Mouse (Mus musculus) lung, embryonic 15.5 days (tissue): ENCODE measurements around the gene Sppl2b. TPM values are rescaled to one million over a fixed set of nuclear protein-coding genes. Genes with fewer than 3 reads are reported as not detected.
A peak's percentile ranks its signal among the peaks of the same experiment; 100 is the strongest.

Experiments used
- ATAC-seq: fragments of 200-750 bp; cut with Nextera tagmentation; 2 replicates; pipeline ENCODE4 v1.8.0; 2017; ENCODE audit warnings: moderate number of reproducible peaks, borderline replicate concordance; ENCODE audit not compliant: low FRiP score, low TSS enrichment; ENCODE audit errors: extremely low read depth
- H3K27ac ChIP-seq: fragments of 300-500 bp; sonication (generic); 2 replicates; pipeline ENCODE4 v1.5.1; 2015; ENCODE audit warnings: moderate library complexity, mild to moderate bottlenecking, inconsistent platforms
- H3K27me3 ChIP-seq: fragments of 300-500 bp; sonication (generic); 2 replicates; pipeline ENCODE4 v1.6.1; 2015; ENCODE audit warnings: inconsistent platforms
- H3K36me3 ChIP-seq: fragments of 300-500 bp; sonication (generic); 2 replicates; pipeline ENCODE4 v1.6.1; 2015; ENCODE audit warnings: inconsistent platforms
- H3K4me1 ChIP-seq: fragments of 300-500 bp; sonication (generic); 2 replicates; pipeline ENCODE4 v1.6.1; 2015; ENCODE audit warnings: inconsistent platforms
- H3K4me2 ChIP-seq: fragments of 300-500 bp; sonication (generic); 2 replicates; pipeline ENCODE4 v1.6.1; 2015; ENCODE audit warnings: inconsistent platforms, mild to moderate bottlenecking, moderate library complexity
- H3K4me3 ChIP-seq: fragments of 300-500 bp; sonication (generic); 2 replicates; pipeline ENCODE4 v1.5.1; 2015; ENCODE audit warnings: mild to moderate bottlenecking, inconsistent platforms
- H3K9ac ChIP-seq: fragments of 300-500 bp; sonication (generic); 2 replicates; pipeline ENCODE4 v1.6.1; 2015; ENCODE audit warnings: inconsistent platforms
- H3K9me3 ChIP-seq: fragments of 300-500 bp; sonication (generic); 2 replicates; pipeline ENCODE4 v1.6.1; 2016; ENCODE audit warnings: inconsistent platforms
- WGBS: fragments of 180-500 bp; shearing (Covaris S2); methylation state at CpG from one replicate; pipeline ENCODE4 v1.1.7; 2015; 5-methylcytosine and 5-hydroxymethylcytosine counted together
- microRNA counts: library from miRNA; unstranded; fragments of <30 nt; microRNA quantifications from one replicate; lab custom pipeline; 2016
- microRNA-seq: library from miRNA; unstranded; fragments of <30 nt; microRNA quantifications from one replicate; pipeline ENCODE4, GENCODE M21; 2016
- polyA plus RNA-seq: library from polyadenylated mRNA; unstranded; fragments of >200 nt; fragmentation: Nextera tagmentation; extraction: Ambion mirVana; gene quantifications from 2 replicates; pipeline ENCODE4 v1.2.1, GENCODE M21; 2015

Gene Sppl2b
- polyA plus RNA-seq, 1 experiment from 2014 or later = 40.8 TPM

DNA sequence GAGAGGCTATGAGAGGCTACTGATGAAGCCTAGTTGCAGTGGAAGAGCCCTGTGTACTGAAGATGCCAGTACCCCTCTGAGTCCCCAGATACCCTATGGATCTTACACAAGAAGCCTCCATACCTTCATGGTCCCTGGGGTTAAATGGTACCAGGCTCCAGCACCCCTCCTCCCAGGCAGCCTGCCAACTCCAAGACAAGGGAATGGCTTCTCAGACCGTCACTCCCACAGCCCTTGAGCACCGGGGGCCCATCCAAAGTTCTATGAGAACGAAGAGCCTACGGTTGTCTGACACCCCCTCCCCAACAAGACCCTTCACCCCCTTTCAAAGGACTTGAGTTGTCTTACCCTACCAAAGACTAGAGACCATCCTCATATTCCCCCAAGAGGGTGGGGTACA is 60.7 kb downstream of the Sppl2b start:
- H3K27ac ChIP-seq = no peak overlapping the region
- H3K9ac ChIP-seq = no peak overlapping the region
- H3K4me2 ChIP-seq = no peak overlapping the region
- no peak for ATAC-seq
- WGBS = 71% methylated on average over 4 of the region's 4 CpGs
- no peak overlapping the region for H3K4me3 ChIP-seq
- H3K36me3 ChIP-seq = peaks cover 31% of the 10 kb centered on the region
- H3K27me3 ChIP-seq = no peaks in the 10 kb centered on the region
- no peaks in the 10 kb centered on the region for H3K9me3 ChIP-seq
- peaks cover 24% of the 10 kb centered on the region for H3K4me1 ChIP-seq

- peak; percentile 35; the same call in 1 of the 2 replicates for ATAC-seq
- Histone ChIP-seq H3K4me3 (peak overlapping the region; percentile 99), H3K27ac (peak overlapping the region; percentile 83), H3K9me3 (no peaks in the 10 kb centered on the region), H3K27me3 (no peaks in the 10 kb centered on the region), H3K36me3 (peaks cover 18% of the 10 kb centered on the region), H3K4me2 (peak overlapping the region; percentile 95), H3K4me1 (peaks cover 31% of the 10 kb centered on the region), H3K9ac (peak overlapping the region; percentile 88)
- 3% methylated on average over 15 of the region's 15 CpGs for WGBS
These were observed 62.3 kb downstream of the Sppl2b start for GRCm38 (mm10) chr10:80917336-80917778.

DNA sequence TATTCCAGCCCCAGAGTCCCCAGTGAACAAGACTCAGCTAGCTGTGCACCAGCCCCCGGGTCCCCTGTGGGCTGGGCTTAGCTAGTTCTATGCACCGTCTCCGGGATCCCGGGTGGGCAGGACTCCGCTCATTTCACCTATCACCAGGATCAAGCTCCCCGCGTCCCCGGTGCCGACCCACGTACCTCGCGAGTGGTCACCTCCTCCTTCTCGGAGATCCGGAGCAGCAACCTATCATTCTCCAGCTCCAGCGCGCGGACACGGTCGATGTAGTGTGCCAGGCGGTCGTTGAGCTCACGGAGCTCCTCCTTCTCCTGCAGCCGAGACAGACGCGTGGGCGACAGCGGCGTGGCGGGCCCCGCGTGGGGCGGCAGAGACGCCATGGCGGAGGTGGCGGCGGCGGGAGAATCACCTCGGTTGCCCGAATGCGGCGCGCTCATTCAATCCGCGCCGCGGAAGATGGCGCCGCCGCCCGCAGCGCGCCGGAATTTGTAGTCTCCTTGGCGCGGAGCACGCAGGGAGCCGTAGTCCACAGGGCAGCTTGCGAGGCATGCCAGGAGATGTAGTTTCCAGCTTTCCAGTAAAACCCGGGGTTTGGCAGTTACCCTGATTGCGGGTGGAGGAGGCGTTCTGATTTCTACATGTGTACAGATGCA is 62.8 kb downstream of the Sppl2b start, which contains the start of gene Lmnb2:
TSS of gene Lmnb2 (minus strand) at position 467 of the 656 bp plus-strand sequence.
- ATAC-seq = peak; percentile 35; the same call in 1 of the 2 replicates
- under 1% methylated on average over 61 of the region's 61 CpGs for WGBS

More for the DNA sequence above, 62.8 kb downstream of the Sppl2b start, which contains the start of gene Lmnb2:
- Histone ChIP-seq H3K9me3 (no peaks in the 10 kb centered on the region), H3K27ac (peak within 1 kb of the TSS; percentile 83), H3K4me3 (peak within 1 kb of the TSS; percentile 99), H3K27me3 (no peaks in the 10 kb centered on the region), H3K36me3 (peaks cover 14% of the 10 kb centered on the region), H3K9ac (peak within 1 kb of the TSS; percentile 88), H3K4me2 (peak within 1 kb of the TSS; percentile 95), H3K4me1 (peaks cover 37% of the 10 kb centered on the region)

MicroRNAs encoded within 50 kb of the gene (microRNA counts, 519-probe panel; counts per million panel counts)
- 19.7 counts per million for microRNA mmu-miR-1982 (lab: Ali Mortazavi, UCI)

Small RNAs within 50 kb of the gene (microRNA-seq; reads per million reads assigned to microRNA genes)
- 1.7 reads per million for gene Mir1982

Other genes starting within 250 kb of the Sppl2b start
- gene Gm49322, start 249.3 kb upstream of the Sppl2b start, polyA plus RNA-seq = 3.2 and 5.1 TPM in 2 replicates
- gene Csnk1g2, start 232.4 kb upstream of the Sppl2b start, polyA plus RNA-seq = 142 and 152 TPM in 2 replicates
- gene Btbd2, start 198.2 kb upstream of the Sppl2b start, polyA plus RNA-seq = 83.0 and 85.2 TPM in 2 replicates
- gene Mknk2, start 177.2 kb upstream of the Sppl2b start, polyA plus RNA-seq = 99.8 and 104 TPM in 2 replicates
- 44.5 and 44.7 TPM in 2 replicates for gene Mob3a, start 153.3 kb upstream of the Sppl2b start, polyA plus RNA-seq
- gene Izumo4, start 153.1 kb upstream of the Sppl2b start, polyA plus RNA-seq = 19.8 and 23.0 TPM in 2 replicates
- 68.2 and 72.4 TPM in 2 replicates for gene Ap3d1, start 113.0 kb upstream of the Sppl2b start, polyA plus RNA-seq
- 15.5 and 18.3 TPM in 2 replicates for gene Dot1l, start 100.1 kb upstream of the Sppl2b start, polyA plus RNA-seq
- gene Sf3a2, start 57.1 kb upstream of the Sppl2b start, polyA plus RNA-seq = 60.1 and 64.7 TPM in 2 replicates
- 116 and 118 TPM in 2 replicates for gene Plekhj1, start 56.6 kb upstream of the Sppl2b start, polyA plus RNA-seq
- gene Amh, start 50.0 kb upstream of the Sppl2b start, polyA plus RNA-seq = 0.09 and 0.13 TPM in 2 replicates
- gene Jsrp1, start 41.8 kb upstream of the Sppl2b start, polyA plus RNA-seq = 0.74 and 1.5 TPM in 2 replicates
- gene Oaz1, start 28.6 kb upstream of the Sppl2b start, polyA plus RNA-seq = 1,965 and 1,985 TPM in 2 replicates
- 0.05 and 0.31 TPM in 2 replicates for gene Lingo3, start 11.2 kb upstream of the Sppl2b start, polyA plus RNA-seq
- 254 and 281 TPM in 2 replicates for gene Lsm7, start 66 bp upstream of the Sppl2b start, polyA plus RNA-seq
- gene Tmprss9, start 16.6 kb downstream of the Sppl2b start, polyA plus RNA-seq = not detected in 2 replicates
- gene Timm13, start 45.7 kb downstream of the Sppl2b start, polyA plus RNA-seq = 305 and 307 TPM in 2 replicates
- 55.8 and 60.4 TPM in 2 replicates for gene Lmnb2, start 63.0 kb downstream of the Sppl2b start, polyA plus RNA-seq
- 42.7 and 42.9 TPM in 2 replicates for gene Gadd45b, start 74.8 kb downstream of the Sppl2b start, polyA plus RNA-seq
- 5.3 and 6.6 TPM in 2 replicates for gene Gng7, start 159.7 kb downstream of the Sppl2b start, polyA plus RNA-seq
- 0.11 and 0.30 TPM in 2 replicates for gene Diras1, start 170.4 kb downstream of the Sppl2b start, polyA plus RNA-seq
- gene Slc39a3, start 182.2 kb downstream of the Sppl2b start, polyA plus RNA-seq = 17.2 and 20.5 TPM in 2 replicates
- gene Sgta, start 204.9 kb downstream of the Sppl2b start, polyA plus RNA-seq = 192 TPM in 2 replicates
- 51.7 and 54.3 TPM in 2 replicates for gene Thop1, start 214.8 kb downstream of the Sppl2b start, polyA plus RNA-seq
- gene Creb3l3, start 243.6 kb downstream of the Sppl2b start, polyA plus RNA-seq = 0.31 and 0.35 TPM in 2 replicates